ENCODE assay signal across 11 mouse cellular contexts in the genomic region with DNA sequence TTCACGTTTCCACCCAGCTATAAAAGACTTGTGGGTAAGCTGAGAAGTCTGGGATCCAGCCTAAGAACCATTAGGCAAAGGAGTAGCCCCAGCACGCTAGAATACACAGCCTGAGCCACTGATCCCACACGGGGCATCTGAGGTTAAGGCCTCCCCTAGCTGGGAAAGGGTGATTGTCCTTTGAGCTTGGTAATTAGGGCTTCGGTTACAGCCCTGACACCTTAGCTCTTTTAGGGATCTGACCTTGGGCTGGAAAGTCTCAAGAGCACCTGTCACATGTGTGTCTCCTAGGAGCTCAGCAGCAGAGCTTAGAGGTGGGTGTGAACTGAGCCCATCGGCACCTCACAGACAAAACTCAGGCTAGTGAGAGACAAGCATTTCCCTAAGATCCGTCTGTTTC.
DNase-seq lines count a peak whose midpoint lies in the region; ATAC-seq and TF ChIP-seq lines count a peak whose summit lies in the region.
"Had no signal": no experiment of that assay in that cellular context is flagged by ENCODE, and none has a peak within 500 bp of the region (broad histone marks: within the 10 kb centered on the region; RNA-seq: fewer than 3 reads in every experiment).

No protein-coding gene starts in this region.

- TF ChIP-seq EP300 in liver, embryonic 14.5 days (IDR thresholded peaks at IDR 0.05; ENCODE audit: low read depth): no peak

- ATAC-seq in heart, embryonic 13.5 days (ENCODE audit: extremely low read depth, insufficient number of reproducible peaks, low FRiP score, low TSS enrichment): peak; percentile 42; the same call in 1 of the 2 replicates
- no peak for ATAC-seq in liver, embryonic 14.5 days (ENCODE audit: insufficient read depth)
- no peak for ATAC-seq in hindbrain, postnatal 0 days

- peak overlapping the region; percentile 41 for H3K27ac ChIP-seq in brown adipose tissue, adult 24 weeks (replicated peaks; ENCODE audit: low read depth, low read length)
- H3K27ac ChIP-seq in heart, embryonic 13.5 days (replicated peaks): peak overlapping the region; percentile 82
- H3K27ac ChIP-seq in liver, embryonic 14.5 days: peak overlapping the region; percentile 21; the same call in 1 of the 2 replicates
- no peak overlapping the region for H3K27ac ChIP-seq in hindbrain, postnatal 0 days
- H3K27ac ChIP-seq: midbrain, embryonic 12.5 days had no signal

- 26% methylated on average over 6 of the region's 6 CpGs for WGBS in heart, embryonic 13.5 days
- 56% methylated on average over 6 of the region's 6 CpGs for WGBS in liver, embryonic 14.5 days (ENCODE audit: insufficient replicate concordance)
- 72% methylated on average over 6 of the region's 6 CpGs for WGBS in hindbrain, postnatal 0 days

- H3K36me3 ChIP-seq in heart, embryonic 13.5 days: peaks cover 63% of the 10 kb centered on the region
- no peaks in the 10 kb centered on the region for H3K36me3 ChIP-seq in liver, embryonic 14.5 days (replicated peaks; ENCODE audit: control insufficient read depth, insufficient read depth, low read depth)
- no peaks in the 10 kb centered on the region for H3K36me3 ChIP-seq in hindbrain, postnatal 0 days (ENCODE audit: insufficient read depth, low read length)
- H3K36me3 ChIP-seq: midbrain, embryonic 12.5 days had no signal

- H3K4me1 ChIP-seq in brown adipose tissue, adult 24 weeks (ENCODE audit: control insufficient read depth, insufficient read depth, insufficient read length, low read length): no peaks in the 10 kb centered on the region
- H3K4me1 ChIP-seq in heart, embryonic 13.5 days: peaks cover 49% of the 10 kb centered on the region
- peaks cover 24 to 34% of the 10 kb centered on the region in 2 experiments for H3K4me1 ChIP-seq in liver, embryonic 14.5 days (replicated peaks; ENCODE audit: control insufficient read depth in 2 of 2, insufficient read depth in 2 of 2, low read length in 1 of 2)
- 0 out of 2 replicates have a peak, but pooled peaks cover 3% of the 10 kb centered on the region for H3K4me1 ChIP-seq in hindbrain, postnatal 0 days (ENCODE audit: insufficient read depth, low read length)

- no peak overlapping the region for H3K4me3 ChIP-seq in brown adipose tissue, adult 24 weeks (ENCODE audit: insufficient read depth, low read depth, low read length)
- no peak overlapping the region for H3K4me3 ChIP-seq in heart, embryonic 13.5 days
- H3K4me3 ChIP-seq in liver, embryonic 14.5 days (ENCODE audit: insufficient read depth in 1 of 2, low read depth in 2 of 2, low read length in 2 of 2): peak overlapping the region; percentile 41 to 58; a peak in 3 of 4 replicates
- no peak overlapping the region for H3K4me3 ChIP-seq in hindbrain, postnatal 0 days (ENCODE audit: low read length)

- DNase-seq in heart, adult 9 months (ENCODE audit: low spot score in 2 of 2): peak; percentile 56 to 60
- no peak for DNase-seq in heart, postnatal 36 days
- DNase-seq in liver, embryonic 14.5 days (ENCODE audit: low read depth in 3 of 3, low spot score in 3 of 3): no peak
- DNase-seq in layer of hippocampus, adult 11-12 months (ENCODE audit: low spot score): no peak
- DNase-seq in hindbrain, postnatal 0 days (ENCODE audit: low spot score): no peak
- no peak for DNase-seq in layer of hippocampus, postnatal 25 days (ENCODE audit: extremely low spot score in 1 of 2, low spot score in 1 of 2)
- DNase-seq: cerebellum, adult 18-20 months; lung, postnatal 36 days had no signal

- H3K9ac ChIP-seq in heart, embryonic 13.5 days: peak overlapping the region; percentile 57
- H3K9ac ChIP-seq in liver, embryonic 14.5 days (replicated peaks): no peak overlapping the region
- H3K9ac ChIP-seq in hindbrain, postnatal 0 days (replicated peaks; ENCODE audit: low read length): no peak overlapping the region
- H3K9ac ChIP-seq: midbrain, embryonic 12.5 days had no signal

- H3K27me3 ChIP-seq in heart, embryonic 13.5 days (replicated peaks): no peaks in the 10 kb centered on the region
- no peaks in the 10 kb centered on the region for H3K27me3 ChIP-seq in liver, embryonic 14.5 days (ENCODE audit: control insufficient read depth, insufficient read depth, low read length)
- H3K27me3 ChIP-seq in hindbrain, postnatal 0 days (ENCODE audit: insufficient read depth, low read length): no peaks in the 10 kb centered on the region
- H3K27me3 ChIP-seq: midbrain, embryonic 12.5 days had no signal

- H3K9me3 ChIP-seq in heart, embryonic 13.5 days: no peaks in the 10 kb centered on the region
- no peaks in the 10 kb centered on the region for H3K9me3 ChIP-seq in liver, embryonic 14.5 days (ENCODE audit: control insufficient read depth, low read length)
- no peaks in the 10 kb centered on the region for H3K9me3 ChIP-seq in hindbrain, postnatal 0 days (ENCODE audit: low read length)
- H3K9me3 ChIP-seq: midbrain, embryonic 12.5 days had no signal

- intact Hi-C loops in heart, postnatal 36 days (cut with DNase I): no loop called here

- no peak for TF ChIP-seq CTCF in liver, embryonic 14.5 days (IDR thresholded peaks at IDR 0.05; ENCODE audit: low read depth)
- no peak for TF ChIP-seq CTCF in hindbrain, postnatal 0 days (IDR thresholded peaks at IDR 0.05; ENCODE audit: low read depth)

- 0 out of 2 replicates have a peak overlapping the region, but pooled peaks have one; percentile 56 for H3K4me2 ChIP-seq in heart, embryonic 13.5 days
- H3K4me2 ChIP-seq in liver, embryonic 14.5 days (ENCODE audit: low read depth): peak overlapping the region; percentile 53
- H3K4me2 ChIP-seq in hindbrain, postnatal 0 days (ENCODE audit: low read depth, low read length): no peak overlapping the region

Comparison
In these comparisons a context has a peak if more than half of its experiments do, and no peak if none do; other contexts are left out.
1. DNase-seq: peak in heart, adult 9 months (2 of 2); none in heart, postnatal 36 days (0 of 2), liver, embryonic 14.5 days (0 of 3), layer of hippocampus, adult 11-12 months (single experiment), hindbrain, postnatal 0 days (single experiment) and layer of hippocampus, postnatal 25 days (0 of 2).
2. H3K4me3 ChIP-seq: peak in liver, embryonic 14.5 days (2 of 2); none in brown adipose tissue, adult 24 weeks (single experiment), heart, embryonic 13.5 days (single experiment) and hindbrain, postnatal 0 days (single experiment).